Mouse (Mus musculus): ENCODE measurements around the gene Rfx8.

Gene Rfx8

DNA sequence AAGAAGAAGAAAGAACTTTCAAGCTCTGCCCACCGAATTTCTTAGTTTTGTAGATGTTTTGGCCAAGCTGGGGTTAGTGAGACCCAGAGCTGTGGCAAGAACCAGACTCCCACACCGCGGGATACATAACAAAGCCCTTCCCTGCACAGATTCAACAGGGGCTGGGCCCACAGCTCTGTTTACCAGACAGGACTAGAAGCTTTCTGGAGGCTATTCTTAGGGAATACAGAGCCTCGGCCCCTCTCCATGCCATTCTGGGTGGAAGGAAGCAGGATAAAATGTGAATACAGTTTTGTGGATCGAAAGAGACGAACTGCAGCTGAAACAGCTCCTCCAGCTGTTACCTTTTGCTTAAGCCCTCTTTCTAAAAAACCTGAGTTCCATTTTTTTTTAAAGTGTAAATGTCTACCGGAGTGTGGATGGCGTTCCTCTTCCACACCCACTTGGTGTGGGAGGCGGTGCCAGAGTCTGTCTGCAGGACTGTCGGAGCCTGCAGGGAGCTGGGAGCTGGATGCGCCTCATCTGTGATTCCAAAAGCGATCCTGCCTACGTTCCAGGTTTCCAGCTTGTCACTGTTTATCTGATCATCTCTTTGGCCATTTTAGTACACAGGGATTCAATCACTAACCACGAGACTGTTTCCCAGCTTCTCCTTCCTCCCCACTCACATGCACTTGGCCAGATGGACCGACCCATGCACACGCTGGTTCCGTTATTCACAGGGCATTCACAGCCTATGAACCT, 70.9 kb downstream of the Rfx8 start:
- in situ Hi-C loops (cut with MboI, MseI), result no loop called here

- in situ Hi-C loops (cut with MboI, MseI), result no loop called here
These were observed 72.2 kb downstream of the Rfx8 start for GRCm38 (mm10) chr1:39648584-39648983.

DNA sequence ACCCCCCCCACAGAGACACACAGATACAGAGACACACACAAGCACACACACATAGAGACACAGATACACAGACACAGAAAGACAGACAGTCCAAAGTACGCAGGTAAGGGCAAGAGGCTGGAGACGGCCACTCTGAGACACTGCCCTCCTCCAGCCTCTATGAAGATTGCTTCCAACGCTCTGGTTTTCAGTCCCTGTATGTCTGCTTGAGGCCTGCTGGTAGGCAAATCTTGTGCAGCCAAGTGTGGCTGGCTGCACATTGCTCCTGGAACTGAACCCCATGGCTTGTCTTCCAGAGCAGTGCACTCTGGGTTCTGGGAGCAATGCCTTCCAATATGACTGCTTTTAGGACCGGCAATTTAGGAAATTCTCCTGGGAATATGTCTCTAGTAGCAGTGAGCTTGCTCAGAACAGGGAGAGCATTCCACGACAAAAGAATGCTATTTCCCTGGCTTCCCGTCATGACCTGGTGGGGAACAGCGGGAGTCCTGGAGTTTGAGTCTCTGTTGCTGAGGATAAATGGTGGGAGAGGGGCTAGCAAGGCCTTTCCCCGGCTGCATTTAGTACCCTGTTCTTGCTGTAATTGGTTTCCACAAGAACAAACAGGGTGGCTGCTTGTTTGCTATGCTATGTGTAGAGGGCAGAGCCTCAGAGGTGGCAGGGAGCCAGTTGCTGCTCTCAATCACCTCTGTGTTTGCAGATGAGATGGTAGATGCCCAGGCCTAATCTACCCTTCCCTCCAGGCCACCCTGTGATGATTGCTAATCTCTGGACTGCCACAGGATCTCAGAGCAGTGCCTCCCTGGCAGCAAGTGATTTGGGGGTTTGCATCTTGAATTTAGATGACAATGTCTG, 74.7 kb downstream of the Rfx8 start:
- in situ Hi-C loops (cut with MboI, MseI), result no loop called here

GRCm38 (mm10) chr1:39644333-39644732, 76.5 kb downstream of the Rfx8 start:
- in situ Hi-C loops (cut with MboI, MseI), result no loop called here

- in situ Hi-C loops (cut with MboI, MseI), result no loop called here
These were observed 79.1 kb downstream of the Rfx8 start for GRCm38 (mm10) chr1:39641667-39642066.

DNA sequence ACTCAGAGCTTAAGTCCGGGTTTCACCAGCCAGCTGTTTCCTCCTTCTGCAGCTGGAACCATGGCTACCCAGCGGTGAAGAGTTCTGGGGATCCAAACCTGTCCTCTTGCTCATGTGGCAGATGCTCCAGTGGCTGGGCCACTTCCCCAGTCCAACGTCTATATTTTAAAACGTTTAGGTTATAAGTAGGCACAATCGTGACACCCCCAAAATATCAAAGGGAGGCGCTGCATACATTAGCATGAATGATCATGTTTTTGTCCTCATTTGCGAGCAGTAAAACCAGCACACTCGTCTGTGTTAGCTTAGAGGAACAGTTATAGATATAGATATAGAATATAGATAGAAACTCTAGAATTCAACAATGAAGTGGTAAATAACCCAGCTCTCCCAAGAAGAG, 83.7 kb downstream of the Rfx8 start:
- in situ Hi-C loops (cut with MboI, MseI), result no loop called here

- in situ Hi-C loops (cut with MboI, MseI), result no loop called here
These were observed 84.1 kb downstream of the Rfx8 start for GRCm38 (mm10) chr1:39636660-39637059.

GRCm38 (mm10) chr1:39636196-39636595, 84.6 kb downstream of the Rfx8 start:
- in situ Hi-C loops (cut with MboI, MseI), result no loop called here

GRCm38 (mm10) chr1:39628606-39629005, 92.2 kb downstream of the Rfx8 start:
- in situ Hi-C loops (cut with MboI, MseI), result no loop called here

GRCm38 (mm10) chr1:39625491-39625890, 95.3 kb downstream of the Rfx8 start:
- in situ Hi-C loops (cut with MboI, MseI), result no loop called here

DNA sequence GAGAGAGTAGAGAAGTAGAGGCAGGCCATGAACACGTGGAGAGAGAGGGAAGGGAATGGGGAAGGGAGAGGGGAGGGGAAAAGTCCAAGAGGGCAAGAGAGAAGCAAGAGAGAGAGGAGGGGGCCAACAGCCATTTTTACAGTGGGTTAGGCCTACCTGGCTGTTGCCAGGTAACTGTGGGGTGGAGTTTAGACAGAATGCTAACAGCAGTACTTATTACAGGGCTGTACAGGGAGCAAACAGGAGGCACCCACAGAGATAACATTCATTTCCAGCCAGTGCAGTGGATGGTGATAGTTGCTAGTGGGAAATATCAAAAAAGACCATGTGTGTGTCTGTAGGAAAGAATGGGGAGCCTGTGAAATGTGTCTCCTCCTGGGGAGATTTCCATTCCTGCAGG, 97.1 kb downstream of the Rfx8 start:
- in situ Hi-C loops (cut with MboI, MseI), result no loop called here

GRCm38 (mm10) chr1:39623106-39623505, 97.7 kb downstream of the Rfx8 start:
- in situ Hi-C loops (cut with MboI, MseI), result no loop called here

- in situ Hi-C loops (cut with MboI, MseI), result no loop called here
These were observed 102.3 kb downstream of the Rfx8 start for GRCm38 (mm10) chr1:39618524-39618923.

DNA sequence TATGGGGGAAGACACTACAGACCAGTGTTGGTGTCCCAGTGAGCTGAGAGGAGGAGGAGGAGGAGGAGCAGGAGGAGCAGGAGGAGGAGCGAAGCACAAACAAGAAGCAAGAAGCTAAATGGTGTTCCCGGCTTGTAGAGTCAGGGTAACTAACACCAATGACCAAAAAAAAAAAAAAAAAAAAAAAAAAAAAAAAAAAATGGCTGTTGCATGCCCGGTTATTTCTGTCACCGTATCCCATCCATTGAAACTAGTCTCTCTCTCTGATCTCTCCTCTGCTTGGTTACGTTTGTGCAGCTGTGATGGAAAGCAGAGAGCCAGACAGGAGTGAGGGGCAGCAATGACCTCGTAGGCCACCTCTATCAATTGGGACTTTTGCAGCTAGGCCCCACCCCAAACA, 105.3 kb downstream of the Rfx8 start:
- in situ Hi-C loops (cut with MboI, MseI), result no loop called here
